Mouse (Mus musculus): ENCODE measurements around the gene Eif4g1. TPM values are rescaled to one million over a fixed set of nuclear protein-coding genes. Genes with fewer than 3 reads are reported as not detected.
"Not testable (repeated sequence)": the region's sequence is repeated elsewhere in the genome, so short reads cannot be mapped to it uniquely, and the experiment has no call there.

The Eif4g1 gene
- 100 to 1,000 TPM; 353 to 356 TPM for total RNA-seq (2021)

GRCm38 (mm10) chr16:20668013-20668412 lies at the start of gene Eif4g1:
TSS of gene Eif4g1 (plus strand) at chr16:20668313.
- DNase-seq; intact Hi-C loops (cut with DNase I): not testable (repeated sequence)

- intact Hi-C loops (cut with DNase I) = loop anchor here (5.0 kb wide), 1 partner anchor 122 kb away; the partner anchor contains the start of gene Eif2b5
Observed at GRCm38 (mm10) chr16:20619541-20620398, 48.3 kb upstream of the Eif4g1 start.

GRCm38 (mm10) chr16:20620399-20620735 lies 47.7 kb upstream of the Eif4g1 start:
- DNase-seq = peak; percentile 4 to 9
- intact Hi-C loops (cut with DNase I) = loop anchor here (5.0 kb wide), 1 partner anchor 123 kb away; the partner anchor contains the start of gene Eif2b5

More at GRCm38 (mm10) chr16:20619541-20620398, 48.3 kb upstream of the Eif4g1 start:
- DNase-seq = peak; percentile 43 to 45

- DNase-seq = peak; percentile 38 to 41
- intact Hi-C loops (cut with DNase I) = loop anchor here (5.0 kb wide), 1 partner anchor 123 kb away; the partner anchor contains the start of gene Eif2b5
Observed at GRCm38 (mm10) chr16:20620751-20621190, 47.3 kb upstream of the Eif4g1 start.

GRCm38 (mm10) chr16:20621191-20621990 lies 46.7 kb upstream of the Eif4g1 start, which contains the start of gene Camk2n2:
TSS of gene Camk2n2 (minus strand) at chr16:20621287.
- intact Hi-C loops (cut with DNase I) = loop anchor here (5.0 kb wide), 1 partner anchor 124 kb away; the partner anchor contains the start of gene Eif2b5

GRCm38 (mm10) chr16:20621991-20622685 lies 46.0 kb upstream of the Eif4g1 start:
- peak; percentile 43 to 54 for DNase-seq
- intact Hi-C loops (cut with DNase I) = loop anchor here (5.0 kb wide), 1 partner anchor 125 kb away; the partner anchor contains the start of gene Eif2b5

More at GRCm38 (mm10) chr16:20621191-20621990, 46.7 kb upstream of the Eif4g1 start, which contains the start of gene Camk2n2:
- DNase-seq = peak; percentile 53 to 55

GRCm38 (mm10) chr16:20623211-20623610 lies 44.9 kb upstream of the Eif4g1 start:
- DNase-seq = no peak
- intact Hi-C loops (cut with DNase I) = loop anchor here (5.0 kb wide), 1 partner anchor 126 kb away; the partner anchor contains the start of gene Eif2b5

GRCm38 (mm10) chr16:20628871-20629391 lies 39.2 kb upstream of the Eif4g1 start:
- DNase-seq = no peak
- intact Hi-C loops (cut with DNase I) = no loop called here

GRCm38 (mm10) chr16:20629731-20630634 lies 38.1 kb upstream of the Eif4g1 start, which contains the start of gene Ece2:
TSS of gene Ece2 (plus strand) at chr16:20629828.
- peak; percentile 7 to 15 for DNase-seq

GRCm38 (mm10) chr16:20637410-20637809 lies 30.7 kb upstream of the Eif4g1 start:
- intact Hi-C loops (cut with DNase I) = no loop called here
- DNase-seq = no peak

More at GRCm38 (mm10) chr16:20629731-20630634, 38.1 kb upstream of the Eif4g1 start, which contains the start of gene Ece2:
- intact Hi-C loops (cut with DNase I) = no loop called here

- intact Hi-C loops (cut with DNase I) = no loop called here
- no peak for DNase-seq
Observed at GRCm38 (mm10) chr16:20638367-20638766, 29.7 kb upstream of the Eif4g1 start.

- peak; percentile 69 to 82 for DNase-seq
- intact Hi-C loops (cut with DNase I) = loop anchor here (1.0 to 5.0 kb wide), 3 partner anchors 55 to 146 kb away; partner anchors contain the start of gene Vwa5b2
Observed at GRCm38 (mm10) chr16:20642161-20642560, 26.0 kb upstream of the Eif4g1 start.

- DNase-seq = no peak
- intact Hi-C loops (cut with DNase I) = loop anchor here (5.0 kb wide), 1 partner anchor 57 kb away; the partner anchor contains the start of gene Vwa5b2
Observed at GRCm38 (mm10) chr16:20643911-20644310, 24.2 kb upstream of the Eif4g1 start.

- intact Hi-C loops (cut with DNase I) = loop anchor here (5.0 to 10.0 kb wide), 2 partner anchors 39 to 437 kb away; partner anchors contain the start of genes Alg3, Eef1akmt4 and Gm49333
- DNase-seq = peak; percentile 98 to 99
Observed at GRCm38 (mm10) chr16:20651076-20651946, 16.8 kb upstream of the Eif4g1 start, which contains the start of gene Psmd2. TSS of gene Psmd2 (plus strand) at chr16:20651652.

GRCm38 (mm10) chr16:20651947-20652310 lies 16.2 kb upstream of the Eif4g1 start:
- intact Hi-C loops (cut with DNase I) = loop anchor here (2.0 to 10.0 kb wide), 3 partner anchors 21 to 437 kb away; partner anchors contain the start of genes Alg3, Eef1akmt4 and Gm49333
- no peak for DNase-seq

- DNase-seq = no peak
- intact Hi-C loops (cut with DNase I) = loop anchor here (2.0 to 10.0 kb wide), 3 partner anchors 19 to 439 kb away; partner anchors contain the start of genes Alg3, Eef1akmt4 and Gm49333
Observed at GRCm38 (mm10) chr16:20653315-20653714, 14.8 kb upstream of the Eif4g1 start.

GRCm38 (mm10) chr16:20657661-20658060 lies 10.5 kb upstream of the Eif4g1 start:
- intact Hi-C loops (cut with DNase I) = loop anchor here (10.0 kb wide), 1 partner anchor 443 kb away; no protein-coding TSS in a partner anchor
- no peak for DNase-seq
